Mouse (Mus musculus): ENCODE data around the gene Nfia. TPM values are rescaled to one million over a fixed set of nuclear protein-coding genes. Genes with fewer than 3 reads are reported as not detected.
A peak's percentile ranks its signal among the peaks of the same experiment; 100 is the strongest.

Gene Nfia
- polyA plus RNA-seq, 1 experiment from 2014 or later: 32.1 TPM

GRCm38 (mm10) chr4:98090586-98090985 lies 318.1 kb downstream of the Nfia start:
- no peak for ATAC-seq (ENCODE audit: low FRiP score, low TSS enrichment)
- peaks cover 13% of the 10 kb centered on the region; the same call in 1 of the 2 replicates for H3K4me1 ChIP-seq (ENCODE audit: control insufficient read depth, insufficient read depth, low read length)
- no peaks in the 10 kb centered on the region for H3K27me3 ChIP-seq (ENCODE audit: control insufficient read depth, insufficient read depth, low read length)
- no peak overlapping the region for H3K9ac ChIP-seq (ENCODE audit: low read depth, low read length)
- no peak overlapping the region for H3K4me3 ChIP-seq (ENCODE audit: low read length)
- no peaks in the 10 kb centered on the region for H3K9me3 ChIP-seq (ENCODE audit: control insufficient read depth, low read length)
- no peak overlapping the region for H3K4me2 ChIP-seq (replicated peaks; ENCODE audit: low read depth, low read length)
- 81% methylated on average over 3 of the region's 3 CpGs for WGBS
- no peaks in the 10 kb centered on the region for H3K36me3 ChIP-seq (ENCODE audit: control insufficient read depth, insufficient read depth, low read length)
- no peak overlapping the region for H3K27ac ChIP-seq (ENCODE audit: low read depth, low read length)

- 41% methylated on average over 4 of the region's 4 CpGs for WGBS
- peaks cover 13% of the 10 kb centered on the region; the same call in 1 of the 2 replicates for H3K4me1 ChIP-seq (ENCODE audit: control insufficient read depth, insufficient read depth, low read length)
- peak; percentile 72; the same call in 1 of the 2 replicates for ATAC-seq (ENCODE audit: low FRiP score, low TSS enrichment)
Measured at GRCm38 (mm10) chr4:98091368-98091827, 318.9 kb downstream of the Nfia start.

DNA sequence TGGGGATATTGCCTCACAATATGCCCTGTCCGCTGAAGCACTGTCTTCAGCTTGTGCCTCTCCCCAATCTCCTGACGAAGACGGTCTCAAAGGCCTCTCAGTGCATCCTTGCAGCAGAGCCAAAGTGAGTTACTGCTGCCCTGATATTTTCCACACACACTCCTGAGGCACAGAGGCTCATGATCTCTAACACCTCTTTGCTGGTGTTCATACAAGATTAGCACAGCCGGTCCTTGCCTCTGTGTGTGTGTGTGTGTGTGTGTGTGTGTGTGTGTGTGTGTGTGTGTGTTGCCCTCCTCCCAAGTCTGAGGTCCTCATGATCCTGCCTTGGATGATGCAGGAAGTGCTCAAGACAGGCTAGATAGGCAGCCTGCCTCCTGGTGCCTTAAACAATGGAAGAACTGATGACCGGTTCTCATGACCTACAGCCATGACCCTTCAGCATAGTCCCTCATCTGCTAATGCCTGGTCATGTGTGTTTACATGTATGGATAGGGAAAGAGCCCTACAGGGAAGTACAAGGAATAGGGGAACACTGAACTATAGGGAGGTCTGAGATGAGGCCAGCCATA lies 319.5 kb downstream of the Nfia start:
- Histone ChIP-seq H3K27me3 (ENCODE audit: control insufficient read depth, insufficient read depth, low read length) (no peaks in the 10 kb centered on the region), H3K4me1 (ENCODE audit: control insufficient read depth, insufficient read depth, low read length) (peaks cover 13% of the 10 kb centered on the region; the same call in 1 of the 2 replicates), H3K4me2 (replicated peaks; ENCODE audit: low read depth, low read length) (no peak overlapping the region), H3K9me3 (ENCODE audit: control insufficient read depth, low read length) (no peaks in the 10 kb centered on the region), H3K27ac (ENCODE audit: low read depth, low read length) (peak overlapping the region; percentile 30; the same call in 1 of the 2 replicates), H3K4me3 (ENCODE audit: low read length) (no peak overlapping the region), H3K9ac (ENCODE audit: low read depth, low read length) (no peak overlapping the region), H3K36me3 (ENCODE audit: control insufficient read depth, insufficient read depth, low read length) (no peaks in the 10 kb centered on the region)
- ATAC-seq (ENCODE audit: low FRiP score, low TSS enrichment): no peak
- WGBS: 81% methylated on average over 5 of the region's 5 CpGs

More at GRCm38 (mm10) chr4:98091368-98091827, 318.9 kb downstream of the Nfia start:
- Histone ChIP-seq H3K27me3 (ENCODE audit: control insufficient read depth, insufficient read depth, low read length) (no peaks in the 10 kb centered on the region), H3K27ac (ENCODE audit: low read depth, low read length) (peak overlapping the region; percentile 30), H3K9ac (ENCODE audit: low read depth, low read length) (no peak overlapping the region), H3K4me2 (replicated peaks; ENCODE audit: low read depth, low read length) (no peak overlapping the region), H3K9me3 (ENCODE audit: control insufficient read depth, low read length) (no peaks in the 10 kb centered on the region), H3K36me3 (ENCODE audit: control insufficient read depth, insufficient read depth, low read length) (no peaks in the 10 kb centered on the region), H3K4me3 (ENCODE audit: low read length) (no peak overlapping the region)

DNA sequence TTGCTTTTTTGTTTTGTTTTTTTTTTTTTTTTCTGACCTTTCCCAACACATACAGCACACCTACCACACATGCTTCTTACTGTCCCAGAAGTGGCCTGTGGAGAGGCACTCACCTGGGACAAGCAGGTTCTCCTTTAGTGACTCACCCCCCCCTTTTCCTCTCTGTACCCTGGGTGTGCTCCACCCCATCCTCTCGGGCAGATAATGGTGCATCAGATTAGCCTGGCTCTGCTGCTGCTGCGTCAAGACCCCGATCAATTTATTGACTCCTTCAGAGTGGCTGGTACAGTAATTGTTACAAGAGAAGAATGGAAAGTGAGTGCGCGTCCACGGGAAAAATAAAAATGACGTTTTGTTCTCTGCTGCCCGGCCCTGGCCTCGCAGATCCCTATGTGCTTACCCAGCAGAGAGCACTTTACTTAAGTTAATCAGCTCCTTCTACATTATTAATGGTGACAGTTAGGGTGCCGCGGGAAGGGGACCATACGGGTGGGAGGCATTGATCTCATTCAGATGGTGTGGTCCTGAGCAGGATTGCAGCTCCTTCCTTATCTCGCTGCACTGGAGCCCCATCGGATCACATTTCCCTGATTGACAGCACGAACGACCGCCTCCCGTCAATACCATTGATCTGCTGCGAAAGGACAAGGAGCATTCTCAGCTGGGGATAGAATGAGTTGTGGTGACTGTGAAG lies 321.7 kb downstream of the Nfia start:
- H3K36me3 ChIP-seq (ENCODE audit: control insufficient read depth, insufficient read depth, low read length): no peaks in the 10 kb centered on the region
- H3K27ac ChIP-seq (ENCODE audit: low read depth, low read length): no peak overlapping the region
- H3K4me1 ChIP-seq (ENCODE audit: control insufficient read depth, insufficient read depth, low read length): peaks cover 13% of the 10 kb centered on the region; the same call in 1 of the 2 replicates
- 27% methylated on average over 19 of the region's 19 CpGs for WGBS
- H3K4me2 ChIP-seq (replicated peaks; ENCODE audit: low read depth, low read length): no peak overlapping the region; the same call in 1 of the 2 replicates
- H3K9me3 ChIP-seq (ENCODE audit: control insufficient read depth, low read length): no peaks in the 10 kb centered on the region
- no peak overlapping the region for H3K9ac ChIP-seq (ENCODE audit: low read depth, low read length)
- no peak overlapping the region for H3K4me3 ChIP-seq (ENCODE audit: low read length)
- no peak for ATAC-seq (ENCODE audit: low FRiP score, low TSS enrichment)
- H3K27me3 ChIP-seq (ENCODE audit: control insufficient read depth, insufficient read depth, low read length): no peaks in the 10 kb centered on the region

DNA sequence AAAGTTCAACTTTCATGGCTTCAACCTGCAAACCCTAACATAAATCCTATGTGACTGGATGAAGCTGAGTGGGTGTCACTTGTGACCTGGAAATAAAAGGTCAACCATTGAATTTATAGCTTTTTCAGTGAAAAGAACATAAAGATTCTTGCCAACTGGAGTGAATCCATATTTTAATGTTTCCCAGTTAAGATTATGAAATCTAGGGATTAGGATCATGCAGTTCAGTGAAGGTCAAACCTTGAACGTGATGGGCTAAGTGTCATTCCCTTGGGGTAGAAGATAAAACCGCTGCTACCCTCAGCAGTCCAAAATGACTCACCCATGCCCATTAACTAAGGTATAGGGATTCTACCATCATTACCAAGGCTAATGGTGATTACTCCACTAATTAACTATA lies 322.5 kb downstream of the Nfia start:
- no peak overlapping the region for H3K9ac ChIP-seq (ENCODE audit: low read depth, low read length)
- no peak overlapping the region for H3K4me2 ChIP-seq (replicated peaks; ENCODE audit: low read depth, low read length)
- no peaks in the 10 kb centered on the region for H3K9me3 ChIP-seq (ENCODE audit: control insufficient read depth, low read length)
- no peak overlapping the region for H3K27ac ChIP-seq (ENCODE audit: low read depth, low read length)
- 74% methylated on average over 2 of the region's 2 CpGs for WGBS
- no peaks in the 10 kb centered on the region for H3K36me3 ChIP-seq (ENCODE audit: control insufficient read depth, insufficient read depth, low read length)
- no peaks in the 10 kb centered on the region for H3K27me3 ChIP-seq (ENCODE audit: control insufficient read depth, insufficient read depth, low read length)
- ATAC-seq (ENCODE audit: low FRiP score, low TSS enrichment): no peak
- H3K4me1 ChIP-seq (ENCODE audit: control insufficient read depth, insufficient read depth, low read length): peaks cover 10% of the 10 kb centered on the region; the same call in 1 of the 2 replicates
- no peak overlapping the region for H3K4me3 ChIP-seq (ENCODE audit: low read length)

- no peak overlapping the region for H3K4me3 ChIP-seq (ENCODE audit: low read length)
- H3K9ac ChIP-seq (ENCODE audit: low read depth, low read length): no peak overlapping the region
- no peak overlapping the region for H3K27ac ChIP-seq (ENCODE audit: low read depth, low read length)
- H3K4me1 ChIP-seq (ENCODE audit: control insufficient read depth, insufficient read depth, low read length): no peaks in the 10 kb centered on the region; the same call in 1 of the 2 replicates
- no peaks in the 10 kb centered on the region for H3K9me3 ChIP-seq (ENCODE audit: control insufficient read depth, low read length)
- H3K27me3 ChIP-seq (ENCODE audit: control insufficient read depth, insufficient read depth, low read length): no peaks in the 10 kb centered on the region
- 82% methylated on average over 4 of the region's 4 CpGs for WGBS
- H3K36me3 ChIP-seq (ENCODE audit: control insufficient read depth, insufficient read depth, low read length): no peaks in the 10 kb centered on the region
- ATAC-seq (ENCODE audit: low FRiP score, low TSS enrichment): no peak
- no peak overlapping the region for H3K4me2 ChIP-seq (replicated peaks; ENCODE audit: low read depth, low read length)
Measured at GRCm38 (mm10) chr4:98097013-98097566, 324.6 kb downstream of the Nfia start.

DNA sequence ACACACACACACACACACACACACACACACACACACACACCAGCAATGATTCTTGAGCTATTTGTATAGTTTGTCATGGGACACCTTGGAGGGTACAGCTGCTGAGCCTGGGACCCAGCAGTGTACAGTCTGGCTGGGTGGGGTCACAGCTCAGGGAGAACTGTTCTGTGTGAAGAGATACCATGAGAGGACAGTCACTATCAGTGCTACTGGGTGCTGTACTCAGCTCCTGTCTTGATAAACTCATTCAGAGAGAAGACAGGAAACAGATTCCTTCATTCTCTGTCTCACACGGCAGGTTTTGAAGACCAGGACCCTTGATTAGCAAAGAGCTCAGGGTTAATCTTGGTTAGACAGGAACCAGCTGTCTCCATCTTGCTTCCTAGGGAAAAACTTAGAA lies 326.1 kb downstream of the Nfia start:
- H3K9me3 ChIP-seq (ENCODE audit: control insufficient read depth, low read length): no peaks in the 10 kb centered on the region
- H3K27me3 ChIP-seq (ENCODE audit: control insufficient read depth, insufficient read depth, low read length): no peaks in the 10 kb centered on the region
- peaks cover 7% of the 10 kb centered on the region; the same call in 1 of the 2 replicates for H3K4me1 ChIP-seq (ENCODE audit: control insufficient read depth, insufficient read depth, low read length)
- ATAC-seq (ENCODE audit: low FRiP score, low TSS enrichment): no peak
- H3K4me2 ChIP-seq (replicated peaks; ENCODE audit: low read depth, low read length): no peak overlapping the region
- H3K36me3 ChIP-seq (ENCODE audit: control insufficient read depth, insufficient read depth, low read length): no peaks in the 10 kb centered on the region
- WGBS: 30% methylated on average over 1 of the region's 1 CpGs
- H3K4me3 ChIP-seq (ENCODE audit: low read length): no peak overlapping the region
- no peak overlapping the region for H3K9ac ChIP-seq (ENCODE audit: low read depth, low read length)
- no peak overlapping the region for H3K27ac ChIP-seq (ENCODE audit: low read depth, low read length)

DNA sequence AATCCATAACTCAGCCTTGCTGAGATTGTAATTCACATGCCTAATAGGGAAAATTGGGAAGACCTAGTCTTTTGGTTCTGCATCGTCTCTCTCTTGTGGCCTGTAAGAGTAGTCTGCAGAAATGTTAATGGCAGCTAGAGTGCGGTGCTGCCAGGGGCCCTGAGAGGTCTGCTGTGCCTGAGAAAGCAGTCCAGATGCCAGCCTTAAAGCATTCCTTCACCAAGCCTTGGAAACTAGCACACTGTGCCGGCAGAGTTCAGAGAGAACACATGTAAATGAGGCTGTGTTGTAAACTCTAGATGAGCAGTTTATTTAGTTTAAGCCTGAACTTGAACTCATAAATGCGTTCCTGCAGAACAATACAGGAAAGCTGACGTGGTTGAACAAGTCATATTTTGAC lies 326.9 kb downstream of the Nfia start:
- no peak overlapping the region for H3K27ac ChIP-seq (ENCODE audit: low read depth, low read length)
- 75% methylated on average over 5 of the region's 5 CpGs for WGBS

More for the DNA sequence above, 326.9 kb downstream of the Nfia start:
- Histone ChIP-seq H3K4me3 (ENCODE audit: low read length) (no peak overlapping the region), H3K36me3 (ENCODE audit: control insufficient read depth, insufficient read depth, low read length) (no peaks in the 10 kb centered on the region), H3K27me3 (ENCODE audit: control insufficient read depth, insufficient read depth, low read length) (no peaks in the 10 kb centered on the region), H3K4me1 (ENCODE audit: control insufficient read depth, insufficient read depth, low read length) (peaks cover 7% of the 10 kb centered on the region; the same call in 1 of the 2 replicates), H3K9ac (ENCODE audit: low read depth, low read length) (no peak overlapping the region), H3K9me3 (ENCODE audit: control insufficient read depth, low read length) (no peaks in the 10 kb centered on the region), H3K4me2 (replicated peaks; ENCODE audit: low read depth, low read length) (no peak overlapping the region)
- ATAC-seq (ENCODE audit: low FRiP score, low TSS enrichment): no peak

Data from kidney, embryonic 14.5 days (tissue).